Mouse (Mus musculus) CH12.LX (cell line): ENCODE data around the gene Daam1.

Source experiments
- CTCF ChIP-seq, 2 experiments: IDR thresholded peaks in 1 of 2; conservative IDR thresholded peaks in 1 of 2; 2 replicates each; pipeline ENCODE4 v1.5.1; 2011 to 2012; ENCODE audit warnings: low read depth in 2 of 2, low read length in 2 of 2, improper control_type of control experiment in 1 of 2, inconsistent platforms in 1 of 2, mild to moderate bottlenecking in 1 of 2, moderate library complexity in 1 of 2
- EP300 ChIP-seq: IDR thresholded peaks from 2 replicates; pipeline ENCODE4 v1.6.1; 2011; ENCODE audit warnings: low read length, improper control_type of control experiment
- MAX ChIP-seq: IDR thresholded peaks from 2 replicates; pipeline ENCODE4 v1.6.1; 2011; ENCODE audit warnings: low read length, improper control_type of control experiment
- MXI1 ChIP-seq: IDR thresholded peaks from 2 replicates; pipeline ENCODE4 v1.6.1; 2011; ENCODE audit warnings: mild to moderate bottlenecking, low read depth, low read length, improper control_type of control experiment
- PAX5 ChIP-seq: IDR thresholded peaks from 2 replicates; pipeline ENCODE4 v1.6.1; 2012; ENCODE audit warnings: low read length, inconsistent platforms, mixed read lengths
- POLR2A ChIP-seq: IDR thresholded peaks from 2 replicates; pipeline ENCODE4 v1.6.1; 2011; ENCODE audit warnings: low read depth, mild to moderate bottlenecking, improper control_type of control experiment, low read length
- RCOR1 ChIP-seq: conservative IDR thresholded peaks from 2 replicates; pipeline ENCODE4 v1.6.1; 2012; ENCODE audit warnings: low read depth, mild to moderate bottlenecking, inconsistent platforms, low read length, improper control_type of control experiment
- SMC3 ChIP-seq: IDR thresholded peaks from 2 replicates; pipeline ENCODE4 v1.6.1; 2011; ENCODE audit warnings: low read depth, low read length, improper control_type of control experiment
- UBTF ChIP-seq: IDR thresholded peaks from 2 replicates; pipeline ENCODE4 v1.6.1; 2012; ENCODE audit warnings: low read depth, mild to moderate bottlenecking, inconsistent platforms, low read length, improper control_type of control experiment, moderate library complexity
- USF2 ChIP-seq: conservative IDR thresholded peaks from 2 replicates; pipeline ENCODE4 v1.6.1; 2011; ENCODE audit warnings: low read depth, low read length, improper control_type of control experiment
- ZNF384 ChIP-seq: IDR thresholded peaks from 2 replicates; pipeline ENCODE4 v1.6.1; 2012; ENCODE audit warnings: low read depth, low read length, improper control_type of control experiment, inconsistent platforms

DNA sequence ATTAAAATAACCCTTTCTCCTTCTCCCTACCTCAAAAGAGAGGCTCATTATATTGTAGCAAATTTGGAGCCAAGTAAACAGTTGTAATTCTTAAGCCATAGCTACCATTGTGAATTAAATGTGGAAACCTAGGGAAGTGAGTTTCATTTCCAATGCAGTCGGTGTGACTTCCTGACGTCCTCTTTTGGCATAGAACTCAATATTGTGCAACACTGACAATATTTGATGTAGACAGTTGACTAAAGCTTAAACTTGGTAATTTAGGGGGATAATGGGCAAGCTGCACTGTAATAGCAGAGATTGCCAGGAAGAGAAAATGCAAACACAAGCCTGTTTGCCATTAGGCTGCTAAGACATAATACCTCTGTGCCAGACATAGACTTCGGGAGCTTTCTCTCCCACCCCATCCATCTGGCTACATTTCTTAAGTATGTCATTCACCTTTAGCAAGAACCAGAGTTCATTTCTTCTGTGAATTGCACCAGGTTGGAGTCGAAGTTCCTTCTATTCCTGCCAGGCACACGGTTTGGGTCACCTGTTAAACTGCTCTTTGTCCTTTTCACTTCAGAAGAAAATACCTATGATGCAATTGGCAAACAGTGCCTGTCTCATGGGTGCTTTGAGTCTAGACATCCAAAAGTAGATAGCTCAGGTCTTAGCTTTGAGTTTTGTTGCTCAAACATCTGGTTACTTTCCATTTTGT lies 5.2 kb downstream of the Daam1 start:
- TF ChIP-seq UBTF (no peak), MXI1 (no peak), CTCF (conservative IDR thresholded peaks at IDR 0.05 in 1 of 2, IDR thresholded peaks at IDR 0.05 in 1 of 2; ENCODE audit: low read depth in 2 of 2, low read length in 2 of 2) (no peak), POLR2A (no peak), MAX (no peak), USF2 (no peak), RCOR1 (no peak), ZNF384 (no peak), PAX5 (no peak), EP300 (no peak), SMC3 (no peak)
